Mouse (Mus musculus): ENCODE measurements around the gene Gsta1. TPM values are rescaled to one million over a fixed set of nuclear protein-coding genes. Genes with fewer than 3 reads are reported as not detected.

Gsta1 gene
- polyA plus RNA-seq, 1 experiment from 2014 or later: 1,326 TPM

DNA sequence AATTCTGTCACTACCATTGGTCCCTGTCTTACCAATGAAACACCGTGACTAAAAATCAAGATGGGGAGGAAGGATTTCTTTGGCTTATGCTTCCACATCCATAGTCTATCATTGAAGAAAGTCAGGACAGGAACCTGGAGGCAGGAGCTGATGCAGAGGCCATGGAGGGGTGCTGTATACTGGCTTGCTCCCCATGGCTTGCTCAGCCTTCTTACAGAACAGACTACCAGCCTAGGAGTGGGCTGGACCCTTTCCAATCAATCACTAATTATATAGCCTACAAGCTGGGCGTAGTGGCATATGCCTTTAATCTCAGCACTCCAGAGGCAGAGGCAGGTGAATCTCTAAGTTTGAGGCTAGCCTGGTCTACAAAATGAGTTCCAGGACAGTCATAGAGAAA lies 19.6 kb upstream of the Gsta1 start:
- 92% methylated on average over 2 of the region's 2 CpGs for whole genome bisulfite sequencing

DNA sequence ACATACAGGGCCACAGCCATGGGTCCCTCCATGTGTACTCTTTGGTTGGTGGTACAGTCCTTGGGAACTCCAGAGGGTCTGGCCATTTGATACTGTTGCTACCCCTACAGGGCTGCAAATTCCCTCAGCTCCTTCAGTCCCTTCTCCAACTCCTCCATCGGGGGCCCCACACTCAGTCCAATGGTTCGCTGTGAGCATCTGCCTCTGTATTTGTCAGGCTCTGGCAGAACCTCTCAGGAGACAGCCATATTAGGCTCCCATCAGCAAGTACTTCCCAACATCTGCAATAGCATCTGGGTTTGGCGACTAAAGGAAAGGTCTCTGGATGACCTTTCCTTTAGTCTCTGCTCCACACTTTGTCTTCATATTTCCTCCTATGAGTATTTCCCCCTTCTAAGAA lies 18.9 kb upstream of the Gsta1 start:
- Histone ChIP-seq H3K27me3 (ENCODE audit: control insufficient read depth, insufficient read depth, low read length) (no peaks in the 10 kb centered on the region), H3K4me3 (ENCODE audit: low read depth, low read length) (no peak overlapping the region), H3K27ac (replicated peaks) (peak overlapping the region; percentile 78), H3K4me1 (replicated peaks; ENCODE audit: control insufficient read depth, insufficient read depth) (peaks cover 3% of the 10 kb centered on the region; the same call in 1 of the 2 replicates), H3K9ac (ENCODE audit: low read length) (no peak overlapping the region), H3K36me3 (ENCODE audit: control insufficient read depth, insufficient read depth, low read length) (no peaks in the 10 kb centered on the region; the same call in 1 of the 2 replicates), H3K9me3 (ENCODE audit: control insufficient read depth, low read length) (no peaks in the 10 kb centered on the region), H3K4me2 (replicated peaks; ENCODE audit: low read depth) (no peak overlapping the region)
- no peak for DNase-seq (ENCODE audit: low spot score)
- no peak for TF ChIP-seq CTCF (IDR thresholded peaks at IDR 0.05; ENCODE audit: low read depth)
- TF ChIP-seq EP300 (optimal IDR thresholded peaks at IDR 0.05): no peak
- ATAC-seq (ENCODE audit: low FRiP score, low TSS enrichment): no peak
- WGBS: 89% methylated on average over 3 of the region's 3 CpGs

More for the DNA sequence above, 19.6 kb upstream of the Gsta1 start:
- Histone ChIP-seq H3K27me3 (ENCODE audit: control insufficient read depth, insufficient read depth, low read length) (no peaks in the 10 kb centered on the region), H3K27ac (replicated peaks) (0 out of 2 replicates have a peak overlapping the region, but pooled peaks have one; percentile 30), H3K4me3 (ENCODE audit: low read depth, low read length) (no peak overlapping the region), H3K36me3 (ENCODE audit: control insufficient read depth, insufficient read depth, low read length) (no peaks in the 10 kb centered on the region; the same call in 1 of the 2 replicates), H3K4me1 (replicated peaks; ENCODE audit: control insufficient read depth, insufficient read depth) (peaks cover 3% of the 10 kb centered on the region; the same call in 1 of the 2 replicates), H3K4me2 (replicated peaks; ENCODE audit: low read depth) (no peak overlapping the region), H3K9me3 (ENCODE audit: control insufficient read depth, low read length) (no peaks in the 10 kb centered on the region), H3K9ac (ENCODE audit: low read length) (no peak overlapping the region)
- no peak for DNase-seq (ENCODE audit: low spot score)
- TF ChIP-seq CTCF (IDR thresholded peaks at IDR 0.05; ENCODE audit: low read depth) (no peak), EP300 (optimal IDR thresholded peaks at IDR 0.05) (no peak)
- ATAC-seq (ENCODE audit: low FRiP score, low TSS enrichment): no peak

DNA sequence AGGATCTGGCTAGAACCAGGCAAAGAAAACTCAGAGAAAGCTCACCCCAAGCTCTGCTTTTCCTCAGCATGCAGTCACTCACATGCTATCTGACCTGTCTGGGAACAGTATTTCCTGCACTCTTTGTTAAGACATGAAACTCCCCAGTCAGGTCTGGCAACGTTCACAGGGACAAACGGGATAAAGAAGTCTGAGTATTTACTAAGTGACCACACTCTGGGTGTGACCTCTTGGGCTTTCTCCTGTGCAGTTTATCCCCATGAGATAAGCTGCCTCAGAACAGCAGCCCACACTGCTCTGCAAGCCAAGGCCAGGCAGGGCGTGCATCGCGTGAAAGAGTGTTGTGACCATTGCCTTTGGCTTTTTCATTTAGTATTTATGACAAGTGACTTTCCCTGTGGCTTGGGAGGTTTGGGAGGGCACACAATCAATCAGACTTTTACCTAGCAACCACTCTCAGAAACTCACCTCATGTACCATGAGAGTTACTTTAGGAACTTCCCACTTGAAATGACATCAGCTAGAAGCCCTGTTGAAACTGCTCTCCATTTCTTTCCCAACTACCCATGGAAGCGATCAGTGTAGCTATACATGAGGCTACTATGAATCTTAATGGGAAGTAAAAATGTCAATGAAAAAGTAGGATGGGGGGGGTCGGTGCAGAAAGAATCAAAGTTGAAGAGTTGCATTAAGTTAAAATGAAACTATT lies 18.0 kb upstream of the Gsta1 start:
- TF ChIP-seq EP300 (optimal IDR thresholded peaks at IDR 0.05): peak; percentile 94
- TF ChIP-seq CTCF (IDR thresholded peaks at IDR 0.05; ENCODE audit: low read depth): no peak
- H3K27ac ChIP-seq (replicated peaks): peak overlapping the region; percentile 78
- peak; percentile 92 for ATAC-seq (ENCODE audit: low FRiP score, low TSS enrichment)
- DNase-seq (ENCODE audit: low spot score): peak; percentile 89
- 36% methylated on average over 7 of the region's 7 CpGs for WGBS
- no peaks in the 10 kb centered on the region; the same call in 1 of the 2 replicates for H3K36me3 ChIP-seq (ENCODE audit: control insufficient read depth, insufficient read depth, low read length)
- peaks cover 3% of the 10 kb centered on the region; the same call in 1 of the 2 replicates for H3K4me1 ChIP-seq (replicated peaks; ENCODE audit: control insufficient read depth, insufficient read depth)
- H3K4me3 ChIP-seq (ENCODE audit: low read depth, low read length): no peak overlapping the region
- no peaks in the 10 kb centered on the region for H3K27me3 ChIP-seq (ENCODE audit: control insufficient read depth, insufficient read depth, low read length)
- H3K9me3 ChIP-seq (ENCODE audit: control insufficient read depth, low read length): no peaks in the 10 kb centered on the region
- H3K9ac ChIP-seq (ENCODE audit: low read length): no peak overlapping the region
- H3K4me2 ChIP-seq (replicated peaks; ENCODE audit: low read depth): no peak overlapping the region

DNA sequence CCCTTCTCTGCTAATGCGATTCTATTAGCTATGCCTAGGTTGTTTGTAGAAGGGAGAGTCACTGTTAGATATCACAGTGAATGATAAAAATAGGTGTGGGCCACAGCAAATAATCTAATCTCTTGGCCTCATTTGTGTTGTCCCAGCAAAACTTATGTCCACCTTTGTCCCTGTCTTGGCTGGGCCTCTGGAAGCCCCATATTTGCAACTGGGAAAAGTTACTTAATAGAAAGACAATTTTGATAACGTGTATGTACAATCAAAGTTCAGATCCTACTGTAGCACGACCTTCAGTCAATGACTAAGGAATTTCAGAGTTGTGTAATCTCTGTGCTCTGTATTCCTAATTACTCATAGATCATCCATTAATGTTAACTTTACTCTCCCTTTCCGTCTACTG lies 13.4 kb upstream of the Gsta1 start:
- H3K4me1 ChIP-seq (replicated peaks; ENCODE audit: control insufficient read depth, insufficient read depth): peaks cover 3% of the 10 kb centered on the region; the same call in 1 of the 2 replicates
- no peaks in the 10 kb centered on the region for H3K27me3 ChIP-seq (ENCODE audit: control insufficient read depth, insufficient read depth, low read length)
- H3K9me3 ChIP-seq (ENCODE audit: control insufficient read depth, low read length): no peaks in the 10 kb centered on the region
- ATAC-seq (ENCODE audit: low FRiP score, low TSS enrichment) (peak; percentile 80), DNase-seq (ENCODE audit: low spot score) (peak; percentile 62)
- no peak overlapping the region for H3K4me2 ChIP-seq (replicated peaks; ENCODE audit: low read depth)
- H3K27ac ChIP-seq (replicated peaks): peak overlapping the region; percentile 45; the same call in 1 of the 2 replicates
- H3K4me3 ChIP-seq (ENCODE audit: low read depth, low read length): no peak overlapping the region
- TF ChIP-seq EP300 (optimal IDR thresholded peaks at IDR 0.05) (peak; percentile 46), CTCF (IDR thresholded peaks at IDR 0.05; ENCODE audit: low read depth) (no peak)
- H3K36me3 ChIP-seq (ENCODE audit: control insufficient read depth, insufficient read depth, low read length): no peaks in the 10 kb centered on the region
- 42% methylated on average over 4 of the region's 4 CpGs for WGBS
- H3K9ac ChIP-seq (ENCODE audit: low read length): no peak overlapping the region

DNA sequence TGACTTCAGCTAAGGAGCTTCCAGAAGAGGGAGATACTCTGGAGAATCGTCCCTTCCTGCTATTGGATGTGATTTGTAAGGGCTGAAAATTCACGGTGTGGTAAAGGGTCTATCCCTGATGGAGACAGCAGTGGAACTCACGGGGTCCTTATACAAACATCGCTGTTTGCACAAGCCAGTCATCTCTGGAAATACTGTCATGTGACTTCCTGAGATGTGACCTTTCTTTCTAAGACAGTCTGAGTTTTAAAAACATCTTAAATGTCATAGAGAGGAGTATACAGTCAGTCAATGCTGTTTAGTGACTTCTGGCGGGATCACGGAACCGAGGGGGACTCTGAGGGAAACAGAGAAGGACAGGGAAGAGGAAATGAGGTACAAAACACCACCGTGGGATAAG lies 7.8 kb upstream of the Gsta1 start:
- Histone ChIP-seq H3K27me3 (ENCODE audit: control insufficient read depth, insufficient read depth, low read length) (no peaks in the 10 kb centered on the region), H3K4me3 (ENCODE audit: low read depth, low read length) (no peak overlapping the region), H3K4me1 (replicated peaks; ENCODE audit: control insufficient read depth, insufficient read depth) (no peaks in the 10 kb centered on the region), H3K9ac (ENCODE audit: low read length) (no peak overlapping the region), H3K4me2 (replicated peaks; ENCODE audit: low read depth) (no peak overlapping the region), H3K27ac (replicated peaks) (no peak overlapping the region), H3K9me3 (ENCODE audit: control insufficient read depth, low read length) (no peaks in the 10 kb centered on the region), H3K36me3 (ENCODE audit: control insufficient read depth, insufficient read depth, low read length) (no peaks in the 10 kb centered on the region)
- WGBS: 56% methylated on average over 8 of the region's 8 CpGs
- DNase-seq (ENCODE audit: low spot score) (no peak), ATAC-seq (ENCODE audit: low FRiP score, low TSS enrichment) (no peak)
- TF ChIP-seq CTCF (IDR thresholded peaks at IDR 0.05; ENCODE audit: low read depth) (no peak), EP300 (optimal IDR thresholded peaks at IDR 0.05) (no peak)

DNA sequence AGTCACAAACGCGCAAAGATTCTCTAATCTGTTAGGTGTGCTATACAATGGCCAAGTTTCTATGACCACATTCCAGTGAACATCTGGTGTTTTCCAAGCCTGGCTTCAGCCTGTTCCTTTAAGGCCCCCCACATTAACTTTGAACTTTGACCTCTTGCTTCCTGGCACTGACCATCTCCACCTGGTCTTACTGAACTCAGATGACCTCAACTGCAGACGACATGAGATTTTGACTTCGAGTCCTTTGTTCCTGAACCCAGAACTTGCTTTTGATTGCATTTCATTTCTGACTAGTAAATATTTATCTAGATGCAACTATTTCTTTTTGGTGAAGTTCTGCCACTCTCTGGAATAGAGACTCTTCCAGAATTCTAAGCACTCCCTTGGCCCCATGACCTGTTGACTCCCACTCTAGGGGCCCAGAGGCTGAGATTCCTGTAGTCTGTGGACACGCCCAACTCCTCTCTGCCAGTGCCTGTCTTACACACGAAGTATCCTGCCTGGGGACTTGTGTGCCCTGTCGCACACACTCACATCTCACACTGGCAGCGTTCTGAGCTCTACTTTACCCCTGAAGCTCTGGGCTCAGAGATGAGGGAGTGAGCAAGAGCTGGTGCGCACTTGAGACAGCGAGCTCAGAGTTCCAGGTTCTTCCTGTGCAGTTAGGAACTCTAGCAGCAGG lies 7.1 kb upstream of the Gsta1 start:
- ATAC-seq (ENCODE audit: low FRiP score, low TSS enrichment): no peak
- H3K36me3 ChIP-seq (ENCODE audit: control insufficient read depth, insufficient read depth, low read length): no peaks in the 10 kb centered on the region
- H3K27me3 ChIP-seq (ENCODE audit: control insufficient read depth, insufficient read depth, low read length): no peaks in the 10 kb centered on the region
- no peak overlapping the region for H3K27ac ChIP-seq (replicated peaks)
- no peak overlapping the region for H3K4me2 ChIP-seq (replicated peaks; ENCODE audit: low read depth)
- no peaks in the 10 kb centered on the region for H3K9me3 ChIP-seq (ENCODE audit: control insufficient read depth, low read length)
- peak; percentile 14 for DNase-seq (ENCODE audit: low spot score)
- H3K9ac ChIP-seq (ENCODE audit: low read length): no peak overlapping the region
- H3K4me1 ChIP-seq (replicated peaks; ENCODE audit: control insufficient read depth, insufficient read depth): no peaks in the 10 kb centered on the region
- WGBS: 60% methylated on average over 10 of the region's 10 CpGs
- TF ChIP-seq EP300 (optimal IDR thresholded peaks at IDR 0.05) (no peak), CTCF (IDR thresholded peaks at IDR 0.05; ENCODE audit: low read depth) (no peak)
- no peak overlapping the region for H3K4me3 ChIP-seq (ENCODE audit: low read depth, low read length)
